10 mouse cellular contexts compared by ENCODE assay signal in the genomic region with DNA sequence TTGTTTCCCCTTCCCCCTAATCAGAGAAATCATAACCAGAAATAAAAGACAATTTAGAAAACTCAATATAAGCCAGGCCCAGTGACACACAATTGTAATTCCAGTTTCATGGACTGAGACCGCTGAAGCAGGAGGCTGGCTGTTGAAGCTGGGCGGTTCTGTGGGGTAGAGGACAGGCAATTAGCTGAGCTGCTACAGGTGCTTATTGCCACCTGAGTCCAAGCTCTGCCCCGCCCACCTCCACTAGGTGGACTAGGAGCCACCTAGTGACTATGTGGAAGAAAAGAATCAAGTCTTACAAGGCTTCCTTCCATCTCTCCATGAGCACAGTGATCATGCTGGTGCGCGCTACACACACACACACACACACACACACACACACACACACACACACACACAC. TPM values are rescaled to one million over a fixed set of nuclear protein-coding genes. Genes with fewer than 3 reads are reported as not detected.
DNase-seq lines count a peak whose midpoint lies in the region; ATAC-seq and TF ChIP-seq lines count a peak whose summit lies in the region.
"Had no signal": no experiment of that assay in that cellular context is flagged by ENCODE, and none has a peak within 500 bp of the region (broad histone marks: within the 10 kb centered on the region; RNA-seq: fewer than 3 reads in every experiment).

No protein-coding gene starts in this region.

- no peak for ATAC-seq in heart, embryonic 13.5 days (ENCODE audit: extremely low read depth, insufficient number of reproducible peaks, low FRiP score, low TSS enrichment)
- ATAC-seq in lung, postnatal 0 days: 0 out of 2 replicates have a peak, but pooled peaks have one; percentile 49
- peak; percentile 82 for ATAC-seq in intestine, embryonic 16.5 days
- ATAC-seq in stomach, embryonic 15.5 days (ENCODE audit: insufficient read depth, low FRiP score, low read depth): peak; percentile 34; the same call in 1 of the 2 replicates

- H3K27ac ChIP-seq in heart, embryonic 13.5 days (replicated peaks): peak overlapping the region; percentile 79; the same call in 1 of the 2 replicates
- no peak overlapping the region; the same call in 1 of the 2 replicates for H3K27ac ChIP-seq in heart, adult 2 months
- H3K27ac ChIP-seq in lung, postnatal 0 days (ENCODE audit: low read length): no peak overlapping the region
- H3K27ac ChIP-seq in intestine, embryonic 16.5 days (ENCODE audit: low read length): no peak overlapping the region
- no peak overlapping the region; the same call in 1 of the 2 replicates for H3K27ac ChIP-seq in stomach, embryonic 15.5 days
- H3K27ac ChIP-seq in left cerebral cortex, adult 2 months: no peak overlapping the region

- 0 out of 2 replicates have a peak overlapping the region, but pooled peaks have one; percentile 38 for H3K4me3 ChIP-seq in heart, embryonic 13.5 days
- no peak overlapping the region for H3K4me3 ChIP-seq in heart, adult 2 months
- H3K4me3 ChIP-seq in lung, postnatal 0 days (ENCODE audit: low read depth, low read length): no peak overlapping the region
- H3K4me3 ChIP-seq in intestine, embryonic 16.5 days (ENCODE audit: low read length): no peak overlapping the region
- no peak overlapping the region for H3K4me3 ChIP-seq in stomach, embryonic 15.5 days (replicated peaks)
- H3K4me3 ChIP-seq in left cerebral cortex, adult 2 months: no peak overlapping the region

- intact Hi-C loops in heart, adult 2 months (cut with DNase I): no loop called here
- intact Hi-C loops in left cerebral cortex, adult 2 months (cut with DNase I): no loop called here

- no peaks in the 10 kb centered on the region for H3K79me2 ChIP-seq in heart, adult 2 months (replicated peaks; ENCODE audit: control insufficient read depth, insufficient read depth, low read length)

- no peak for TF ChIP-seq CTCF in heart, adult 2 months (IDR thresholded peaks at IDR 0.05)
- peak; percentile 40 for TF ChIP-seq CTCF in lung, postnatal 0 days (IDR thresholded peaks at IDR 0.05)
- no peak; the same call in 1 of the 2 replicates for TF ChIP-seq CTCF in left cerebral cortex, adult 2 months (IDR thresholded peaks at IDR 0.05)

- no peak for TF ChIP-seq POLR2A in heart, adult 2 months (IDR thresholded peaks at IDR 0.05; ENCODE audit: insufficient read depth, low read depth, low read length)

- no peaks in the 10 kb centered on the region for H3K36me3 ChIP-seq in heart, embryonic 13.5 days
- H3K36me3 ChIP-seq in heart, adult 2 months (ENCODE audit: control insufficient read depth, insufficient read depth, low read length): no peaks in the 10 kb centered on the region
- no peaks in the 10 kb centered on the region for H3K36me3 ChIP-seq in lung, postnatal 0 days (ENCODE audit: insufficient read depth, low read length)
- no peaks in the 10 kb centered on the region for H3K36me3 ChIP-seq in intestine, embryonic 16.5 days (ENCODE audit: control insufficient read depth, insufficient read depth, low read length)
- H3K36me3 ChIP-seq in stomach, embryonic 15.5 days: no peaks in the 10 kb centered on the region
- H3K36me3 ChIP-seq: G1E had no signal

- 0 out of 2 replicates have a peak overlapping the region, but pooled peaks have one; percentile 72 for H3K9ac ChIP-seq in heart, embryonic 13.5 days
- no peak overlapping the region for H3K9ac ChIP-seq in heart, adult 2 months (ENCODE audit: low read depth, low read length)
- H3K9ac ChIP-seq in lung, postnatal 0 days (replicated peaks; ENCODE audit: low read depth): no peak overlapping the region
- 0 out of 2 replicates have a peak overlapping the region, but pooled peaks have one; percentile 68 for H3K9ac ChIP-seq in intestine, embryonic 16.5 days (ENCODE audit: low read depth, low read length)
- no peak overlapping the region for H3K9ac ChIP-seq in stomach, embryonic 15.5 days

- TF ChIP-seq EP300 in heart, adult 2 months (IDR thresholded peaks at IDR 0.05; ENCODE audit: insufficient read depth, low read depth, low read length): no peak
- no peak for TF ChIP-seq EP300 in lung, postnatal 0 days (IDR thresholded peaks at IDR 0.05)

- no peak for DNase-seq in heart, adult 2 months
- DNase-seq in lung, postnatal 0 days (ENCODE audit: low spot score): peak; percentile 54
- DNase-seq in lung, postnatal 4 days: no peak
- DNase-seq in left cerebral cortex, adult 2 months (ENCODE audit: extremely low spot score in 1 of 2, low spot score in 2 of 2): no peak
- DNase-seq in frontal cortex, postnatal 36 days (ENCODE audit: low spot score in 2 of 2): no peak
- DNase-seq: thymus, postnatal 4 days had no signal

- WGBS in heart, embryonic 13.5 days: 60% methylated on average over 5 of the region's 5 CpGs
- 81% methylated on average over 5 of the region's 5 CpGs for WGBS in heart, adult 2 months
- WGBS in lung, postnatal 0 days: 54% methylated on average over 4 of the region's 5 CpGs
- WGBS in intestine, embryonic 16.5 days: 48% methylated on average over 5 of the region's 5 CpGs
- 37% methylated on average over 3 of the region's 5 CpGs for WGBS in stomach, embryonic 15.5 days

- H3K27me3 ChIP-seq in heart, embryonic 13.5 days (replicated peaks): no peaks in the 10 kb centered on the region
- H3K27me3 ChIP-seq in heart, adult 2 months (ENCODE audit: control insufficient read depth, insufficient read depth, low read length): no peaks in the 10 kb centered on the region
- H3K27me3 ChIP-seq in lung, postnatal 0 days (replicated peaks; ENCODE audit: insufficient read depth, low read length): no peaks in the 10 kb centered on the region
- no peaks in the 10 kb centered on the region for H3K27me3 ChIP-seq in intestine, embryonic 16.5 days (replicated peaks; ENCODE audit: control insufficient read depth, insufficient read depth, low read length)
- no peaks in the 10 kb centered on the region for H3K27me3 ChIP-seq in stomach, embryonic 15.5 days (replicated peaks)

- peaks cover 31% of the 10 kb centered on the region for H3K4me1 ChIP-seq in heart, embryonic 13.5 days
- peaks cover 6% of the 10 kb centered on the region for H3K4me1 ChIP-seq in heart, adult 2 months (ENCODE audit: control insufficient read depth, insufficient read depth, low read length)
- no peaks in the 10 kb centered on the region; the same call in 1 of the 2 replicates for H3K4me1 ChIP-seq in lung, postnatal 0 days (ENCODE audit: insufficient read depth, low read depth, low read length)
- H3K4me1 ChIP-seq in intestine, embryonic 16.5 days (ENCODE audit: control insufficient read depth, insufficient read depth, low read length): peaks cover 14% of the 10 kb centered on the region
- H3K4me1 ChIP-seq in stomach, embryonic 15.5 days: peaks cover 12% of the 10 kb centered on the region

- H3K9me3 ChIP-seq in heart, embryonic 13.5 days: no peaks in the 10 kb centered on the region
- no peaks in the 10 kb centered on the region for H3K9me3 ChIP-seq in lung, postnatal 0 days (ENCODE audit: low read length)
- no peaks in the 10 kb centered on the region for H3K9me3 ChIP-seq in intestine, embryonic 16.5 days (ENCODE audit: control insufficient read depth, low read length)
- H3K9me3 ChIP-seq in stomach, embryonic 15.5 days: no peaks in the 10 kb centered on the region
- H3K9me3 ChIP-seq: G1E had no signal

- H3K4me2 ChIP-seq in heart, embryonic 13.5 days: peak overlapping the region; percentile 73
- no peak overlapping the region for H3K4me2 ChIP-seq in lung, postnatal 0 days (replicated peaks; ENCODE audit: low read depth, low read length)
- no peak overlapping the region for H3K4me2 ChIP-seq in intestine, embryonic 16.5 days (ENCODE audit: low read depth, low read length)
- no peak overlapping the region for H3K4me2 ChIP-seq in stomach, embryonic 15.5 days

RNA-seq across cellular contexts. Expression of gene Fgd2, which starts 56.0 kb away (rescaled TPM):
- polyA plus RNA-seq in heart, embryonic 13.5 days (2015; fragmentation: Nextera tagmentation; extraction: Ambion mirVana): 3.4 and 3.8 TPM in 2 replicates
- total RNA-seq in heart, adult 2 months (2021): 1 to 10 TPM; 1.9 to 2.4 TPM
- polyA plus RNA-seq in heart, adult 2 months (2012; rRNA removed): 5.9 and 9.2 TPM in 2 replicates
- polyA plus RNA-seq in lung, postnatal 0 days (2015; fragmentation: Nextera tagmentation; extraction: Ambion mirVana): 11.9 and 14.2 TPM in 2 replicates
- 9.8 and 11.5 TPM in 2 replicates for polyA plus RNA-seq in intestine, embryonic 16.5 days (2015; fragmentation: Nextera tagmentation; extraction: Ambion mirVana)
- polyA plus RNA-seq in stomach, embryonic 15.5 days (2015; fragmentation: Nextera tagmentation; extraction: Ambion mirVana): 11.3 and 12.5 TPM in 2 replicates
- total RNA-seq in left cerebral cortex, adult 2 months (2021): 1 to 10 TPM; 5.4 to 7.4 TPM

Comparison
In these comparisons a context has a peak if more than half of its experiments do, and no peak if none do; other contexts are left out.
1. H3K9ac ChIP-seq: peak in heart, embryonic 13.5 days (single experiment) and intestine, embryonic 16.5 days (single experiment); none in heart, adult 2 months (single experiment), lung, postnatal 0 days (single experiment) and stomach, embryonic 15.5 days (single experiment).